Mouse (Mus musculus): Measurements from ENCODE around the gene Xrcc3. TPM values are rescaled to one million over a fixed set of nuclear protein-coding genes. Genes with fewer than 3 reads are reported as not detected.

Gene Xrcc3
- total and polyA plus RNA-seq, 3 experiments: 11.8 to 16.3 (median 13.3) TPM

GRCm38 (mm10) chr12:111821931-111822330 lies 8.3 kb upstream of the Xrcc3 start:
- no peak for DNase-seq (ENCODE audit: extremely low read depth)
- no peaks in the 10 kb centered on the region for H3K79me2 ChIP-seq (replicated peaks; ENCODE audit: control insufficient read depth, extremely low read depth, insufficient read depth, poor library complexity, severe bottlenecking)
- H3K27ac ChIP-seq (ENCODE audit: insufficient read depth, low read depth): no peak overlapping the region
- no peak for TF ChIP-seq CHD1 (IDR thresholded peaks at IDR 0.05; ENCODE audit: low read depth, low read length)
- no peak for TF ChIP-seq ZMIZ1 (IDR thresholded peaks at IDR 0.05; ENCODE audit: low read depth, low read length)
- TF ChIP-seq BHLHE40 (IDR thresholded peaks at IDR 0.05; ENCODE audit: low read depth, low read length): no peak
- no peak for TF ChIP-seq SMC3 (IDR thresholded peaks at IDR 0.05; ENCODE audit: low read depth, low read length)
- TF ChIP-seq MAFK (IDR thresholded peaks at IDR 0.05; ENCODE audit: insufficient replicate concordance, low read length): no peak
- TF ChIP-seq TCF12 (IDR thresholded peaks at IDR 0.05; ENCODE audit: low read depth, low read length): no peak
- TF ChIP-seq POLR2A (IDR thresholded peaks at IDR 0.05; ENCODE audit: low read depth, low read length): no peak
- TF ChIP-seq NRF1 (IDR thresholded peaks at IDR 0.05; ENCODE audit: low read depth, low read length): no peak
- TF ChIP-seq TBP (conservative IDR thresholded peaks at IDR 0.05; ENCODE audit: low read depth, low read length): no peak
- TF ChIP-seq RAD21 (IDR thresholded peaks at IDR 0.05; ENCODE audit: low read depth, low read length): no peak
- no peak for TF ChIP-seq KAT2A (IDR thresholded peaks at IDR 0.05; ENCODE audit: insufficient replicate concordance, low read length)
- TF ChIP-seq ZC3H11A (IDR thresholded peaks at IDR 0.05; ENCODE audit: low read depth, low read length): no peak
- TF ChIP-seq ETS1 (conservative IDR thresholded peaks at IDR 0.05; ENCODE audit: low read depth, low read length): no peak
- no peak for TF ChIP-seq SIN3A (IDR thresholded peaks at IDR 0.05; ENCODE audit: low read length)
- TF ChIP-seq E2F4 (IDR thresholded peaks at IDR 0.05; ENCODE audit: insufficient replicate concordance, low read depth, low read length): no peak
- TF ChIP-seq MAX (IDR thresholded peaks at IDR 0.05; ENCODE audit: low read length): no peak
- TF ChIP-seq USF2 (conservative IDR thresholded peaks at IDR 0.05; ENCODE audit: low read depth, low read length): no peak
- TF ChIP-seq HCFC1 (IDR thresholded peaks at IDR 0.05; ENCODE audit: low read depth, low read length): no peak
- TF ChIP-seq GABPA (IDR thresholded peaks at IDR 0.05; ENCODE audit: insufficient replicate concordance, low read depth, low read length): no peak
- no peak overlapping the region for H3K4me3 ChIP-seq (replicated peaks in 1 of 3; ENCODE audit: low read depth in 2 of 3, low read length in 2 of 3, poor library complexity in 1 of 3)
- no peaks in the 10 kb centered on the region for H3K9me3 ChIP-seq (replicated peaks; ENCODE audit: low read length)
- H3K27me3 ChIP-seq (replicated peaks): no peaks in the 10 kb centered on the region
- H3K9ac ChIP-seq (ENCODE audit: insufficient read depth, low read depth): no peak overlapping the region
- in situ Hi-C loops (cut with MboI; ENCODE audit: low pct_ligation_motif_present, low pct_unique_long_range_greater_than_20kb, low sequenced_read_pairs) (no loop called here), dilution Hi-C loops (cut with MboI; ENCODE audit: extremely low pct_ligation_motif_present, extremely low pct_unique_long_range_greater_than_20kb, low sequenced_read_pairs) (no loop called here)
- H3K4me2 ChIP-seq (ENCODE audit: insufficient read depth, low read depth, poor library complexity, severe bottlenecking): no peak overlapping the region
- H3K36me3 ChIP-seq (replicated peaks in 1 of 2; ENCODE audit: control insufficient read depth in 1 of 2, insufficient read depth in 1 of 2, low read length in 1 of 2): peaks cover 23 to 51% of the 10 kb centered on the region in 2 experiments
- H3K4me1 ChIP-seq (ENCODE audit: control insufficient read depth in 1 of 2, insufficient read depth in 2 of 2): no peaks in the 10 kb centered on the region

GRCm38 (mm10) chr12:111820708-111821107 lies 7.0 kb upstream of the Xrcc3 start:
- no peak overlapping the region for H3K4me2 ChIP-seq (ENCODE audit: insufficient read depth, low read depth, poor library complexity, severe bottlenecking)
- dilution Hi-C loops (cut with MboI; ENCODE audit: extremely low pct_ligation_motif_present, extremely low pct_unique_long_range_greater_than_20kb, low sequenced_read_pairs) (no loop called here), in situ Hi-C loops (cut with MboI; ENCODE audit: low pct_ligation_motif_present, low pct_unique_long_range_greater_than_20kb, low sequenced_read_pairs) (no loop called here)
- no peak overlapping the region for H3K9ac ChIP-seq (ENCODE audit: insufficient read depth, low read depth)
- no peaks in the 10 kb centered on the region for H3K27me3 ChIP-seq (replicated peaks)
- no peaks in the 10 kb centered on the region for H3K9me3 ChIP-seq (replicated peaks; ENCODE audit: low read length)
- H3K4me3 ChIP-seq (replicated peaks in 1 of 3; ENCODE audit: low read depth in 2 of 3, low read length in 2 of 3, poor library complexity in 1 of 3): no peak overlapping the region
- peaks cover 15 to 44% of the 10 kb centered on the region in 2 experiments for H3K36me3 ChIP-seq (replicated peaks in 1 of 2; ENCODE audit: control insufficient read depth in 1 of 2, insufficient read depth in 1 of 2, low read length in 1 of 2)
- no peak overlapping the region for H3K27ac ChIP-seq (ENCODE audit: insufficient read depth, low read depth)
- DNase-seq (ENCODE audit: extremely low read depth): no peak
- no peaks in the 10 kb centered on the region for H3K4me1 ChIP-seq (ENCODE audit: control insufficient read depth in 1 of 2, insufficient read depth in 2 of 2)
- no peaks in the 10 kb centered on the region for H3K79me2 ChIP-seq (replicated peaks; ENCODE audit: control insufficient read depth, extremely low read depth, insufficient read depth, poor library complexity, severe bottlenecking)
- no peak for TF ChIP-seq BHLHE40 (IDR thresholded peaks at IDR 0.05; ENCODE audit: low read depth, low read length)
- TF ChIP-seq SIN3A (IDR thresholded peaks at IDR 0.05; ENCODE audit: low read length): no peak

Measured in CH12.LX (cell line).